Mouse (Mus musculus): ENCODE measurements around the gene Rtp4.

Rtp4 gene

DNA sequence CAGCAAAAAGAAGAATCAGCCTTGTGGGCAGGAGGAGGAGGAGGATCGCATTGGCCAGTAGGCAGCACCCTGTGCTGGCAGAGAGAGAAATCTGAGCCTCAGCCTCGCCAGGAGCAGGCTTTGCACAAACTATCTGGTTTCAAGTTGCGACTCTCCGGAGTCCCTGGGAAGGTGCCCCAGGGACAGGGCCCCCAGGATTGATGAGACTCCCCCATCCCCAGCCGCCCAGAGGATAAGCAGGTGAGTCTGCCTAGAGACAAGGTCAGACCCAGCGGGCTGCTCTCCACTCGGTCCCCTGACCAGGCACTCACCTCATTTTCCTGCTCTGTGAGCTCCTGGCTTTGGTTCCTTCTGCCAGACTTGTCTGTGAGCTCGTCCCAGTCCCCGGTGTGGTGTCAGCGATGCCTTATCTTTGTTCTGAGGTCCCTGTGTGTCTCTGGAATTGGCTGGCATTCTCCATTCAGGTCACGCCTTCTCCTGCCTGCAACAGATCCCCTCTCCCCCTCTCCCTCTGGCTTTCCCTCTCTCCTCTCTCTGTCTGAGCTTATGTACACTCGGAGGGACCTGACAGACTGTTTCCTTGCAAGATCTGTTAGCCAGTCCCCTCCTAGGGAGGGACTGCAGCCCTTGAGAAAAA, at the start of gene Rtp4, which contains the start of gene Masp1:
Rtp4 (plus strand) TSS at position 57 of the 637 bp plus-strand sequence.
Masp1 (minus strand) TSS at position 581 of the 637 bp plus-strand sequence.
- peak; percentile 91; the same call in 1 of the 2 replicates for TF ChIP-seq GATA4 (IDR thresholded peaks at IDR 0.05; ENCODE audit: insufficient replicate concordance, low read length)

DNA sequence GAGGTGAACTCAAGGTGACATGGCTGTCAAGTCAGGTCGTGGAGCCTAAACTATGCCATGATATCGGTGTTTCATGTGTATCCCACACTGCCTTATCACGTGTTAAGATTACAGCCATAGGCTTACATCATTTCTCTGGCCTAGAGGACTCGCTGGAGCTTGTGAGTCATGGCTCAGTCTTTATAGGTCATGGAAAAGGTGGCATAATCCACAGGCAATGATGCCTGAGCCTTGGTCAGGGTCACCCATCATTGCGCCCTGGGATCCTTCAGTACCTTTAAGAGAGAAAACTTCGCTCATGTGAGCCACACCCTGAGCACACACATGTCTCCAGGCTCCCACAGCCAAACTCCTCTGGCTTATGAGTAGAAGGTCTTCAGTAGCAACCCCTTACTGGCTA, 48.5 kb upstream of the Rtp4 start:
- TF ChIP-seq GATA4 (IDR thresholded peaks at IDR 0.05; ENCODE audit: insufficient replicate concordance, low read length) = no peak

DNA sequence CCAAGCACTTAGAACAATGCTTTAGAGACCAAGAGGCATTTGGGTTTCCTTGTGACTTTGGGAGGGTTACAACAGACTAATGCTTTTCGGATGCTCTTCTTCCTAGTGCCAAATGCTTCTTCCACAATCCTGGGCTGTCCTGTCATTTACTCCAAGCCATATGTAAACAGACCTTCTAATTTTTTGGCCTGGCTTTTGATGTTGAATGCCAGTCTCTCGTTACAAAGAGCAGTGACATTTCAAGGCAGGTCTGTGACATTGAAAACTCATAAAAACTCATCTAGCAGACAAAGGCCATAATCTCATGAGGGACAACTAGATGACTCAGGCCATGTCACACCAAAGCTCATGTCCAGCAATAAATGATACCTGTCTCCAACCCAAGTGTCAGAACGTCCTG, 48.0 kb upstream of the Rtp4 start:
- no peak for TF ChIP-seq GATA4 (IDR thresholded peaks at IDR 0.05; ENCODE audit: insufficient replicate concordance, low read length)

DNA sequence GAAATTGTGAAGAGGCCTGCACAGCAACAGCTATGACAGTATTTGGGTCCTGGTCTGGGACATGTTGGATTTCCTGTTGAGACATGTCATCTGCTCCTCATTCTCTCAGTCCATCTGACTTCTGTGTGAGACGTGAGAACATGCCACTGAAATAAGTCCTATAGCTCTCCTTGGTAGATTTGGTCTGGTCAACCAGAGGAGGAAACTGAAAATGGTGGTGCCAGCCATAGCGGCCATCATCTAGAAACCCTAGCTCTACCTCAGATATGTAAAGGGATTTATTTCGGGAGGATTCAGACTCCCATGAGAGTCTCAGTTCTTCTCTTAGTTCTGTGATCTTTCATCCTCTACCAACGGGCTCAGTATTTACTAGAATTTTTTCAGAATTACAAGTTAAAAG, 44.4 kb upstream of the Rtp4 start:
- TF ChIP-seq GATA4 (IDR thresholded peaks at IDR 0.05; ENCODE audit: insufficient replicate concordance, low read length) = no peak

DNA sequence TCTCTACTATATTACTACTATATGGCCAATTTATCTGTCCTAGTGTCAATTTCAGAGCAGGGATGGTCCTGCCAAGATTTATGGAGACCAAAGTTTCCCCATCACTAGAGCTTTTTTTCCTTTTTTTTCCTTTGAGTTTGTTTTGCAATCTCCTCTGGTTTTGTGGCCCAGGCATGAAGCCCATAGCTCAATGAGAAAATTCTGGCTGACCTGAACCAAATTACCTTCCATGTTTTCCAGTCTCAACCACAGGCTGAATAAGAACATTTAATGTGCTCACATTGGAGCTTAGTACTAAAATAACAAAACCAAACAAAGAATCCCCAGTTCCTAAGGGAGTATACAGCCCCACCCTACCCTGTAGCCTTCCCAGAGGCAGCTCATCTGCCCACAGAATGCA, 43.5 kb upstream of the Rtp4 start:
- no peak for TF ChIP-seq GATA4 (IDR thresholded peaks at IDR 0.05; ENCODE audit: insufficient replicate concordance, low read length)

DNA sequence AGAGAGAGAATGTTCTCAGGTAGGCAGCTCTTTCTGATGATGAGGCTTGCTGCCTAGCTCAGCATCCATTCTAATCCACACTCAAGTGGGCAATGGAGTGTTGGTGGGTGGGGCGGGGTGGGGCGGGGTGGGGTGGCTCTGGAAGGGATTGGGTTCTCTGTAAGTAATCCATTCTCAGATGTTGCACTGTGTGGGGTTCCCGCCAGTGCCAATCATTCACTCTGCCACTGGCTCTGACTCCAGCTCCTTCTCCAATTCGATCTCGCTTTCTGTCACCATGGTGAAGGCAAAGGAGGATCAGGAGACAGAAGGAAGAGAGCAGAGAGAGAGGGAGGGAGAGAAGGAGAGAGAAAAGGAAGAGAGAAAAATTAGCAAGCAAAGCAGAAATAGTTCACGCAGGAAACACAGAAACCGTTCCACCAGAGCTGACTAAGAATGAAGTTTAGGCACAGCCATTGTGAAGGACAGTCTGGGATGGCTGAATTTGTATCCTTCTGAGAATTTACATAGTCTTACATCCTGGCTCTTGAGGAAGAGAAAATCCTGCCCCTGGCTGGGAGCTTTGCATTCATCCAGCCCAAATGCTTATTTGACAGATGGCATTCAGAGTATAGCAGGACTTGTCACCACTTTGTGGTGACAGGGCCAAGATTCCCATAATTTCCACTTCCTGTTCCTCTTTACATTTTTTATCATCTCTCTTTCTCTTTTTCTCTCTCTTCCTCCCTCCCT, 40.1 kb upstream of the Rtp4 start:
- no peak for TF ChIP-seq GATA4 (IDR thresholded peaks at IDR 0.05; ENCODE audit: insufficient replicate concordance, low read length)

DNA sequence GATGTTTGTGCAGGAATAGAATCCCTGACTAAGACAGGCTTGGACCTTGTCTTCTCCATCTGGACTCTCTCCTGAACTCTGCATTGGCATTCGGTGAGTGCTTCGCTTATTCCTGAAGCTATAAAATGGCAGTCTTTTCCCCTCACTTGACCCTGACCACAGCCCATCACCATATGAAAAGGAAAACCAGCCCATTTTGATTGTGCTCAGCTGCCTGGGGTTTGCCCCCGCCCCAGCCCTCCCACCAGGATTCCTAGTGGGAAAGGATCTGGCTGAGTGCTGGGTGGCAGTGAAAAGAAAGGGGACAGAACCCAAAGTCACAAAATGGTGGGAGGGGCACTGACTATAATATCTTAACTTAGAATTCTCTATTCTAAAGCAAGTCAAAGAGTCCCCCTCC, 37.9 kb upstream of the Rtp4 start:
- no peak for TF ChIP-seq GATA4 (IDR thresholded peaks at IDR 0.05; ENCODE audit: insufficient replicate concordance, low read length)

DNA sequence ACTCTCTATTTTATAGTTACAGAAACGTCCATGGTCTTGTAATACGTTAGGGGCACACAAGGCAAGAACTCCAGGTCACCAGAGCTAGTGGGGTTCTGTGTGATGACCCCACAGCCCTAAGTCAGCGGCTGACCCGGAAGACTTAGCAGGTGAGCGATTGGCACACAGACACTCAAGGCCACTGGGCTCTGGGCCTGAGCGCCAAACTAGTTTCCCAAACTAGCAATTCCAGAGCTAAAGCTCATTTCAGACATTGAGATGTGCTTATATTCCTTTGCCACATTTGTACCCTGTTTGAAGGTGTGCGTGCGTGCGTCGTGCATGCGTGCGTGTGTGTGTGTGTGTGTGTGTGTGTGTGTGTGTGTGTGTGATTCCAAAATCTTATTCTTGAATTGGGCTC, 37.2 kb upstream of the Rtp4 start:
- no peak for TF ChIP-seq GATA4 (IDR thresholded peaks at IDR 0.05; ENCODE audit: insufficient replicate concordance, low read length)

DNA sequence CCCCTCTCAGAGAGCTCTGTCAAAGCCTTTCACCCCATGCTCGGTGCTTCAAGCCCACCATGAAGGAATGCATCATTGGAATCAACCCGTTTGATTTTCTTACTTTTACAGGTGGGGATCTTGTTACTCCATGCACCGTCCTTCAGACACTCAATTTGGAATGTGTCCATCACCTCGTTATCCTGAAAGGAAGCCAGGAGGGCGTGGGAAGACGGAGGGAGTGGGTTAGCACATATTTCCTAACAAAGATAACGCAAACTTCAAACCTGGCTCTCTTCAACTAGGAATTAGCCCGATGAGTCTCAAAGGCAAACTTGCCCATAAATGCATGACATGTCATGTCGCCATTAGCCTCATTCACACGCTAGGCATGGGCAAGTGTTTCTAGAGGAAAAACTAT, 36.8 kb upstream of the Rtp4 start:
- TF ChIP-seq GATA4 (IDR thresholded peaks at IDR 0.05; ENCODE audit: insufficient replicate concordance, low read length) = no peak

DNA sequence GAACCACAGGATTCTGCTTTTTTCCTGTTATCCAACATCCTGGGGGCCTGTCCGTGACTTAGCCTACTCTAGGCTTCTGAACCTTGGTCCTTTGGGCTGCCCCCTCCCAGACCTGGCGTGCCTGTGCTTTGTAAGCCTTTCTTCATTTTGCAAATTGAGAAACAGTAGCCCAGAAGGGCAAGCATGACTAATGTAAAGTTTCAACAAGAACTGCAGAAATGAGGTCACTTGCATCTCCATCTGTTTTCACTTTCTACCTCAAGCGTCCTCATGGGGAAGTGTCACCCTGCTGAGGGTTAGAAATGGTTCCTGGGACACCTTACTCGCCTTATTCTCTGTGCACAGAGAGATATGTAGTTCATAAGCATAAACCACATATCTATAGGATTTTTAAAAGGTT, 27.3 kb upstream of the Rtp4 start:
- TF ChIP-seq GATA4 (IDR thresholded peaks at IDR 0.05; ENCODE audit: insufficient replicate concordance, low read length) = no peak

DNA sequence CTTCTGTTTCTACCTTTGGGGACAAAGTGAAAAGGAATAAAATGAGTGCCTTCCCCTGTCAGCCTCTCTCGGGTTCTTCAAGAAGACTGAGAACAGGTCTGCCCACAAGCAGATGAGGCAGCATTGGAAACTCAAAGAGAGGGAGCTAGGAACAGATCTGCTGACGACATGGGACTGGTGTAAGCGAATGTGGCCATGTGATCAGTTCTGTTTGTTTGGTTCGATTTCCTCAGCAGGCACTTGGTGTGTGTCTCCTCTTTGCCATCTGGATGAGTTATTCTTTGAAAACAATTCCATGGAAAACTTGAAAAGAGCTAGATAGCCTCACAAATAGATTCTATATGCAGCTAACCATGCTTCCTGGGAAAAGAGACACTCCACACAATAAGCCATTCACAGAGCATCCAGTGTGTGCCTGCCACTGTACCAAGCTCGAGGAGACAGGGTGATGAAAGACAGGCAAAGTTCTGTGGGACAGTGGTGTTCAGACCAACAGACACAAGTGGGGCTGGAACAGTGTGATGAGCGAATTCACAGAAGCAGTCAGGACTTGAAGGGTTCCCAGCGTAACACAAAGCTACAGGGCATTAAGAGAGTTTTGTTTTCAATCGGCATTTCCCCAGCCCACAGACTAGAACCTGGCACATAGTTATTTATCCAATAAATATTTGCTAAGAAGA, 23.7 kb upstream of the Rtp4 start:
- TF ChIP-seq GATA4 (IDR thresholded peaks at IDR 0.05; ENCODE audit: insufficient replicate concordance, low read length) = no peak

DNA sequence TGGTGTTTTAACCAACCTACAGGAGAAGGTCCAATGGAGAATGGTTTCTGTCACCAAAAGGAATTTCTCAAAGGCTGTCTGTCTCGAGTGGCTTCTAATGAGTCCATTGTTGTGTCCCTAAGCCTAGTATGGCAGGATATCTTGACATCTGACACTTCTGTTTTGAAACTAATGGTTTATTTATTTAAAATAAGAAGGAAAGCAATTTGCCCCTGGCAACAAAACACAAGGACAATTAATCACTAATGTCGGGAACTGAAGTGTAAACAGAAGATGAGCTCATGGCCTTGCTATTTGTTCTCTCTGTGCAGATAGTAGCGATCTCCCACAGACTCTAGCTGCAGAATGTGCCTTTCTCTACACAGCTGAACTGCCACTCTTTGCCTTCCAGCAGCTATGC, 22.7 kb upstream of the Rtp4 start:
- TF ChIP-seq GATA4 (IDR thresholded peaks at IDR 0.05; ENCODE audit: insufficient replicate concordance, low read length) = peak; percentile 81; the same call in 1 of the 2 replicates

DNA sequence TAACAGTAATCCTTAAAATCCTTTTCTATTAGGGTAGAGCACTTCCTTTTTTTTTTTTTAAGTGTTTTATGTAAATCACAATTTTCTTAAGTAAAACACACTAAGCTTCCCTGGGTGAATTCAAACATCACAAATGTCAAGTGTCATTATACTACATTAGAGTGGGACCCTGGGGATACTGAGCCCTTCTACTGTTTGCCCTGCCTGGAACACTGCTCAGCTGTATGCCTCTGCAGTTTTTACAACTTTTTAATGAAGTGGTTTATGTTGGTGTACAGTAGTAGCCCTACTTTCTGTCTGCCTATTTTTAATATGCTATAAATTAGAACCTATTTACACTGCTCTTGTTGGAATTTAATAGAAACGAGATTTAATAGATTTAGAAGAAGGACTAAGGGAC, 22.2 kb upstream of the Rtp4 start:
- no peak for TF ChIP-seq GATA4 (IDR thresholded peaks at IDR 0.05; ENCODE audit: insufficient replicate concordance, low read length)

DNA sequence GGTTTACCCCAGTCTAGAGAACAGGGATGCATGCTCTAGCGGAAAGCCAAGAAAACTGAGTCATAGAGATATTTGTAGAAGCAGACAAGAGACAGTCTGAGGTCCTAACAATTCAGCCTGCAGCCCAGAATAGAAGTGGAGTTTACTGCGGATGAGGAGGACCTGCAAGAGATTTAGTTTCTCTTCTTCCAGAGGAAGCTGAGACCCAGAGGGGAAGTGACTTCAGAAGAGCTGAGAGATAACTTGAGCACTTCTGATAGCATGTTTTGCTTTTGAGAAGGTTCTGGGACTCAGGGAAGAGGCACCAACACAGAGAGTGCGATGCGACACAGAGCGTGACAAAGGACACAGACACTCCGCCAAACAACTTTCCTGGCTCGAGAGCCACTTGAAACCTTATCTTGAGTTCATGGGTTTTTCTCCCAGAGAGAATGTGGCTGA, 21.4 kb upstream of the Rtp4 start:
- peak; percentile 96 for TF ChIP-seq GATA4 (IDR thresholded peaks at IDR 0.05; ENCODE audit: insufficient replicate concordance, low read length)

DNA sequence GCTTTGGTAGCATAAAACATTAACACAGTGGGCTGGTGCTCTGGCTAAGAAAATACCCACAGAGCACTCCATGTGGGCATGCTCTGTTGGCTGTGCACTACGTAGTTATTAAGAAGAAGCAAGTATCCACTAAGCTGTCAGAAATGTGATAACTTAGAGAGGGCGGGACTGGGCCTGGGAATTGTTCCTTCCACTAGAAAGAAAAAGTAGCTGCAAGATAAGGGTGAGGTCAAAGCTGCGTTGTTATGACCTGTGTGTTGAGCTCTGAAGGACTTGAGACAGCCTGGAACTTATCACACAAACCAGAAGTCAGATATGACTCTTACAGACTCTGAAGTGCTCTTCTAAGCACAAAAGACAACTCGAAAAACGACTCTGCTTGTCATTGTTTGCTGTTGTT, 19.5 kb upstream of the Rtp4 start:
- peak; percentile 97 for TF ChIP-seq GATA4 (IDR thresholded peaks at IDR 0.05; ENCODE audit: insufficient replicate concordance, low read length)

DNA sequence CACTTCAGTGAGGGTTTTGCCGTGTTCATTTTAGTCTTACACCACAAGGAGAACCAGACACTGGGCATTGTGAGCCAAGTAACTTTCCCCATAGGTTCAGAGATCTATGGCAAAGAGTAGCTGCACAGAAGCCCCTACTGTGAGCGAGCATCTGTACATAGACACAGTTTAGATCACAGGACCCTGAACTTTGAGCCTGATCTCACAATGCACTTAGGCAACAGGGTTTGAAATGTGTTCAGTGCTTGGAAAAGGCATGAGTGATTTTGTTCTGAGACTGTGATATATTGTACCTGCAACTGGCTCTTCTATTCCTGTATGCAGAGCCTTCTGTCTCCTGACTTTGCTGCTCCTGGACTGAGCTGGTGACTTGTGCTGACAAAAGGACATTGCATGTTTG, 18.8 kb upstream of the Rtp4 start:
- TF ChIP-seq GATA4 (IDR thresholded peaks at IDR 0.05; ENCODE audit: insufficient replicate concordance, low read length) = no peak; the same call in 1 of the 2 replicates

All from liver, adult (tissue).